Mouse (Mus musculus) cortical plate, adult 2 months (tissue): ENCODE data around the gene Agfg1.

Source experiments
- CTCF ChIP-seq: fragments of 200-500 bp; IDR thresholded peaks from 2 replicates; pipeline ENCODE4 v1.5.1; 2011; ENCODE audit warnings: mild to moderate bottlenecking, control low read depth, low read length; ENCODE audit not compliant: insufficient read depth; ENCODE audit errors: extremely low read depth
- POLR2A ChIP-seq: fragments of 200-500 bp; IDR thresholded peaks from 2 replicates; pipeline ENCODE4 v1.6.1; 2011; ENCODE audit warnings: mild to moderate bottlenecking, low read length, control low read depth; ENCODE audit not compliant: insufficient read depth; ENCODE audit errors: extremely low read depth

DNA sequence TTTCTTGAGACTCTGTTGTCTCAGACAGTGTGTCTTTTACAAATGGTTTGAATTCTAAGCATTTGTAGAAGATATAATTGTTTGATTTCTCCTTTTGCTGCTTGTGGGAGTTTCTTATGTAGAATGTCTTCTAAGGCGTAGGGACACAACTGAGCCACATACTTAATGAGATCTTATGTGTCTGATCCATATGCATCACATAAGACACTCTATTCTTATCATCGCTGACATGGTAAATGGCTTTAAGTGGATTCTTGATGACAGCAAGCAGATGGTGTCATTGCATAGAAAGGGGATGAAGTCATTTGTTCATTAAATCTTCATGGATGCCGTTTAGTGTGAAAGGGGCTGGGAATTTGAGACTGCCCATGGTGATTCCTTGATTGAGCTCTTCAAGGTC lies 66.6 kb downstream of the Agfg1 start:
- TF ChIP-seq CTCF (no peak), POLR2A (no peak)
